Mouse (Mus musculus): Measurements from ENCODE around the gene Dmrtc1c2. TPM values are rescaled to one million over a fixed set of nuclear protein-coding genes. Genes with fewer than 3 reads are reported as not detected.

Gene Dmrtc1c2
- not detected for total RNA-seq (2023)

GRCm38 (mm10) chrX:102854516-102854915 lies at the start of gene Dmrtc1c2:
Gene Dmrtc1c2, minus strand, starts transcription at chrX:102854616.

DNA sequence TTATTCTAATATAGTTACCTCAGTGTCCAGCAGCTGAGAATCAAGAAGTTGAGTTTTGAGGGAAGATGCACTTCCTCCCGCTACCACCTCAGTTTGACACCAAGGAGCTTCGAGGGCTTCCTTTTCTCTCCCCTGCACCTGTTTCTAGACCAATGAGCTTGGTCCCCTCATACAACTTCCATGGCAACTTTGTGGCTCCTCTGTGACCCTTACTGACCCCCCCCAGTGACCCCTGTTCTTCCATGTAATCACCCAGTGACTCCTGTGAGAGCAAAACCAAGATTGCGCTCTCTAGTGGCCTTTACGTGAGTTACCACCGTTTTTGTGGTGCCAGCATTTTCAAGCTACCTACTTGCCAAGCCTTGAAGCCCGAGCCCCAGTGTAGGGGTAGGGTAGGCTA lies 13.5 kb upstream of the Dmrtc1c2 start, which contains the start of gene 1700031F05Rik:
Gene 1700031F05Rik (minus strand): TSS at position 101 of the 400 bp plus-strand sequence.

DNA sequence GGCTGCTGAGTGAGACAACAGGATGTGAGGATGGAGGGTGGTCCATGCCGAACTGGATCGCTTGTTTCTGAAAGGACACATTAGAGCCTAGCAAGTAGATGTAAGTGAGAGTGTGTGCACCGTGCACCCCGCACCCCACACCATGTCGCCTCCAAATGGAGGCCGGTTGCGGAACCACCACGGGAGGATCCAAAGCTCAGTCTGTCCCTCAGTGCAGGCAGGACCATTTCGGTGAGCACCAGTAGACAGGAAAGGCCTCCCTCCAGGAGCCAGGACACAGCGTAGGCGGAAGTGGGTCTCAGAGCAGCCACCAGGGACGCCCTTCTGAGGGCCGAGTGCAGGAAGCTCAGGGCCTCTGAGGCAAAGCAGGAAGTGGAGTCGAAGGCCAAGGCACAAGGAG lies 51.8 kb downstream of the Dmrtc1c2 start, which contains the start of gene Dmrtc1c1:
Gene Dmrtc1c1 (plus strand): TSS at position 301 of the 400 bp plus-strand sequence.

Other genes starting within 250 kb of the Dmrtc1c2 start
- gene Phka1, start 210.4 kb downstream of the Dmrtc1c2 start, total RNA-seq (2023), result 0.27 TPM
- gene Gm3880, start 167.6 kb downstream of the Dmrtc1c2 start, total RNA-seq (2023), result not detected
- gene Gm9112, start 147.0 kb downstream of the Dmrtc1c2 start, total RNA-seq (2023), result not detected
- not detected for gene Dmrtc1b, start 146.8 kb downstream of the Dmrtc1c2 start, total RNA-seq (2023)
- not detected for gene Dmrtc1c1, start 51.7 kb downstream of the Dmrtc1c2 start, total RNA-seq (2023)
- not detected for gene 1700031F05Rik, start 13.4 kb upstream of the Dmrtc1c2 start, total RNA-seq (2023)
- gene Dmrtc1a, start 54.1 kb upstream of the Dmrtc1c2 start, total RNA-seq (2023), result not detected
- gene 1700011M02Rik, start 54.3 kb upstream of the Dmrtc1c2 start, total RNA-seq (2023), result not detected
- gene 1700018G05Rik, start 73.8 kb upstream of the Dmrtc1c2 start, total RNA-seq (2023), result not detected

Data from CD4-positive naive resting alpha-beta T cell, adult 57 days (primary cell).